Mouse (Mus musculus): Measurements from ENCODE around the gene Igf2. TPM values are rescaled to one million over a fixed set of nuclear protein-coding genes. Genes with fewer than 3 reads are reported as not detected.

Igf2 gene
- polyA plus RNA-seq, 1 experiment from 2014 or later = 360 TPM

MicroRNAs within 50 kb of the gene (microRNA counts, 519-probe panel; counts per million panel counts)
- microRNA mmu-miR-483 = 188 counts per million, percentile 57 among the panel's probes with 10 or more counts

Small RNAs within 50 kb of the gene (microRNA-seq; reads per million reads assigned to microRNA genes)
- 2,121 reads per million, percentile 82 among the genes with 10 or more reads in this experiment for gene Mir483

Other genes with a start within 250 kb of the Igf2 start
- not detected in 2 replicates for gene Syt8, start 232.0 kb downstream of the Igf2 start, polyA plus RNA-seq (2016; fragmentation: Nextera tagmentation; extraction: Ambion mirVana)
- gene Tnni2, start 225.0 kb downstream of the Igf2 start, polyA plus RNA-seq (2016; fragmentation: Nextera tagmentation; extraction: Ambion mirVana) = 1.7 and 2.5 TPM in 2 replicates
- gene Lsp1, start 206.0 kb downstream of the Igf2 start, polyA plus RNA-seq (2016; fragmentation: Nextera tagmentation; extraction: Ambion mirVana) = 20.9 and 21.4 TPM in 2 replicates
- gene Tnnt3, start 168.0 kb downstream of the Igf2 start, polyA plus RNA-seq (2016; fragmentation: Nextera tagmentation; extraction: Ambion mirVana) = 1.4 and 1.6 TPM in 2 replicates
- gene Mrpl23, start 134.1 kb downstream of the Igf2 start, polyA plus RNA-seq (2016; fragmentation: Nextera tagmentation; extraction: Ambion mirVana) = 18.1 and 22.4 TPM in 2 replicates
- gene Gm49394, start 3.1 kb upstream of the Igf2 start, polyA plus RNA-seq (2016; fragmentation: Nextera tagmentation; extraction: Ambion mirVana) = not detected in 2 replicates
- not detected in 2 replicates for gene Ins2, start 76.6 kb upstream of the Igf2 start, polyA plus RNA-seq (2016; fragmentation: Nextera tagmentation; extraction: Ambion mirVana)